Mouse (Mus musculus) embryo, embryonic 9.5 days (tissue): ENCODE measurements around the gene Ctps.

Source experiments
- DNase-seq: peaks from one replicate; pipeline ENCODE4 v3.0.0-alpha.2; 2017; ENCODE audit errors: extremely low spot score

Ctps gene

GRCm38 (mm10) chr4:120571070-120571464 is 991 bp upstream of the Ctps start:
- DNase-seq: no peak

- no peak for DNase-seq
Observed at GRCm38 (mm10) chr4:120570438-120571069, 478 bp upstream of the Ctps start.

GRCm38 (mm10) chr4:120569025-120569424 is 1.1 kb downstream of the Ctps start:
- DNase-seq: no peak

- DNase-seq: no peak
Observed at GRCm38 (mm10) chr4:120568005-120568404, 2.1 kb downstream of the Ctps start.

GRCm38 (mm10) chr4:120565726-120566125 is 4.3 kb downstream of the Ctps start:
- no peak for DNase-seq

GRCm38 (mm10) chr4:120556592-120556991 is 13.5 kb downstream of the Ctps start:
- no peak for DNase-seq

GRCm38 (mm10) chr4:120544896-120545295 is 25.2 kb downstream of the Ctps start:
- no peak for DNase-seq

- DNase-seq: no peak
Observed at GRCm38 (mm10) chr4:120538664-120539063, 31.4 kb downstream of the Ctps start.

GRCm38 (mm10) chr4:120531986-120532385 is 38.1 kb downstream of the Ctps start, which contains the start of gene Slfnl1:
Gene Slfnl1 (plus strand): TSS chr4:120532231.
- no peak for DNase-seq

- DNase-seq: no peak
Observed at GRCm38 (mm10) chr4:120528171-120528570, 41.9 kb downstream of the Ctps start.

- no peak for DNase-seq
Observed at GRCm38 (mm10) chr4:120523092-120523491, 47.0 kb downstream of the Ctps start.

GRCm38 (mm10) chr4:120522351-120522750 is 47.7 kb downstream of the Ctps start:
- DNase-seq: no peak

- no peak for DNase-seq
Observed at GRCm38 (mm10) chr4:120521761-120522160, 48.3 kb downstream of the Ctps start.

GRCm38 (mm10) chr4:120517335-120517734 is 52.7 kb downstream of the Ctps start:
- DNase-seq: no peak

- no peak for DNase-seq
Observed at GRCm38 (mm10) chr4:120516907-120517306, 53.2 kb downstream of the Ctps start.

GRCm38 (mm10) chr4:120516491-120516890 is 53.6 kb downstream of the Ctps start:
- no peak for DNase-seq

- DNase-seq: no peak
Observed at GRCm38 (mm10) chr4:120514366-120514765, 55.7 kb downstream of the Ctps start.

GRCm38 (mm10) chr4:120511203-120511602 is 58.9 kb downstream of the Ctps start:
- DNase-seq: no peak

- DNase-seq: no peak
Observed at GRCm38 (mm10) chr4:120506955-120507354, 63.1 kb downstream of the Ctps start.
